Mouse (Mus musculus) bone marrow macrophage, adult 2 months (primary cell): ENCODE results near the gene Gm49321.

Experiments
- CTCF ChIP-seq: IDR thresholded peaks from 2 replicates; pipeline ENCODE4 v1.5.1; 2012; ENCODE audit warnings: low read depth, mild to moderate bottlenecking, low read length, moderate library complexity
- POLR2A ChIP-seq: IDR thresholded peaks from 2 replicates; pipeline ENCODE4 v1.6.1; 2012; ENCODE audit warnings: mild to moderate bottlenecking, low read depth, low read length, borderline replicate concordance

- TF ChIP-seq CTCF (no peak), POLR2A (no peak)
These were observed 47.9 kb upstream of the Gm49321 start for GRCm38 (mm10) chr12:73889571-73889970.
